Mouse (Mus musculus) hindbrain, postnatal 0 days (tissue): ENCODE results near the gene Tas1r3. TPM values are rescaled to one million over a fixed set of nuclear protein-coding genes. Genes with fewer than 3 reads are reported as not detected.
A peak's percentile ranks its signal among the peaks of the same experiment; 100 is the strongest.

ENCODE experiments used
- ATAC-seq: fragments of 200-750 bp; cut with Nextera tagmentation; 2 replicates; pipeline ENCODE4 v1.8.0; 2017; ENCODE audit warnings: mild to moderate bottlenecking, moderate TSS enrichment, moderate library complexity
- DNase-seq: peaks from one replicate; pipeline ENCODE4 v3.0.0-alpha.2; 2015; ENCODE audit warnings: low spot score
- H3K27ac ChIP-seq: fragments of 300-500 bp; sonication (generic); 2 replicates; pipeline ENCODE4 v1.5.1; 2014; ENCODE audit warnings: mild to moderate bottlenecking
- H3K27me3 ChIP-seq: fragments of 300-500 bp; sonication (generic); 2 replicates; pipeline ENCODE4 v1.6.1; 2014; ENCODE audit warnings: low read length, mixed read lengths; ENCODE audit not compliant: insufficient read depth
- H3K36me3 ChIP-seq: fragments of 300-500 bp; sonication (generic); 2 replicates; pipeline ENCODE4 v1.6.1; 2014; ENCODE audit warnings: low read length, mixed read lengths; ENCODE audit not compliant: insufficient read depth
- H3K4me1 ChIP-seq: fragments of 300-500 bp; sonication (generic); 2 replicates; pipeline ENCODE4 v1.6.1; 2014; ENCODE audit warnings: antibody characterized with exemption, low read length, mixed read lengths; ENCODE audit not compliant: insufficient read depth
- H3K4me2 ChIP-seq: fragments of 300-500 bp; sonication (generic); 2 replicates; pipeline ENCODE4 v1.6.1; 2014; ENCODE audit warnings: low read depth, mild to moderate bottlenecking, low read length, moderate library complexity, mixed read lengths
- H3K4me3 ChIP-seq: fragments of 300-500 bp; sonication (generic); 2 replicates; pipeline ENCODE4 v1.5.1; 2014; ENCODE audit warnings: low read length
- H3K9ac ChIP-seq: fragments of 300-500 bp; sonication (generic); replicated peaks from 2 replicates; pipeline ENCODE4 v1.6.1; 2014; ENCODE audit warnings: mild to moderate bottlenecking, low read length, moderate library complexity, mixed read lengths
- H3K9me3 ChIP-seq: fragments of 300-500 bp; sonication (generic); 2 replicates; pipeline ENCODE4 v1.6.1; 2016; ENCODE audit warnings: low read length, mixed read lengths
- CTCF ChIP-seq: IDR thresholded peaks from 2 replicates; pipeline ENCODE4 v1.5.1; 2016; ENCODE audit warnings: antibody characterized with exemption, control low read depth, low read depth
- WGBS: fragments of 180-500 bp; shearing (Covaris S2); extraction: QIAGEN DNeasy Blood & Tissue Kit; methylation state at CpG from one replicate; pipeline ENCODE4 v1.1.7; 2014; 5-methylcytosine and 5-hydroxymethylcytosine counted together
- polyA plus RNA-seq: library from polyadenylated mRNA; unstranded; fragments of >200 nt; fragmentation: Nextera tagmentation; extraction: Ambion mirVana; gene quantifications from 2 replicates; pipeline ENCODE4 v1.2.1, GENCODE M21; 2015
- total RNA-seq: library from RNA; depleted of rRNA; stranded (reverse); fragments of >200 nt; gene quantifications from 2 replicates; pipeline ENCODE4 v1.2.3, GENCODE M21; 2014

Gene Tas1r3
- total and polyA plus RNA-seq, 2 experiments from 2014 or later, result 0.13 to 1.5 TPM

DNA sequence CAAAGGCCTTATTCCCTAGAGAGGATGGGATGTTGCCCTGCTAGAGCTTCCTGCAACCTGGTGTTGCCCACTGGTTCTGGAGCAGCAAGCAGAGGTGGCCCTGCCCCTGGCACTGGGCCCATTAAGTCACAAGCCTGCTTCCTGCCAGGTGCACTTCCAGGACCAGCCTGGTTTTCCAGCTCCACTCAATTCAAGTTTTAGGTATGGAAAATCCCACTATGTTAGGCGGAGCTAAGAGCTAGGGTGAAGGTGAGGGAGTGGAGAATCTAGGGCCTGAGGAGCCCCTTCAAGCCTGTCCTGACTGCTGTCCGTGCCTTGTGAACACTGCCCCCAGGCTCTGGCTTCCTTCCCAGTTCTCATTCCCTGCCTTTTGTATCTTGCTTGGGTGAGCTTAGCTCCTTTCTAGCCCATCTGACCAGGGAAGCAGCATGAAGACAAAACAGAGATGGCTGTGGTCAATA is 11.2 kb downstream of the Tas1r3 start:
- ATAC-seq, result no peak
- H3K27ac ChIP-seq, result no peak overlapping the region
- H3K4me2 ChIP-seq, result no peak overlapping the region
- H3K27me3 ChIP-seq, result no peaks in the 10 kb centered on the region
- H3K4me1 ChIP-seq, result peaks cover 27% of the 10 kb centered on the region
- H3K36me3 ChIP-seq, result peaks cover 29% of the 10 kb centered on the region
- no peak overlapping the region for H3K4me3 ChIP-seq
- TF ChIP-seq CTCF, result no peak
- DNase-seq, result no peak
- no peak overlapping the region for H3K9ac ChIP-seq
- H3K9me3 ChIP-seq, result no peaks in the 10 kb centered on the region
- 52% methylated on average over 2 of the region's 2 CpGs for WGBS

- peaks cover 23% of the 10 kb centered on the region for H3K36me3 ChIP-seq
- H3K27me3 ChIP-seq, result no peaks in the 10 kb centered on the region
- no peaks in the 10 kb centered on the region for H3K9me3 ChIP-seq
- peaks cover 33% of the 10 kb centered on the region for H3K4me1 ChIP-seq
- DNase-seq, result no peak
- no peak overlapping the region for H3K9ac ChIP-seq
- no peak overlapping the region for H3K27ac ChIP-seq
- TF ChIP-seq CTCF, result no peak
- WGBS, result 95% methylated on average over 3 of the region's 3 CpGs
- no peak overlapping the region for H3K4me2 ChIP-seq
- ATAC-seq, result no peak
- H3K4me3 ChIP-seq, result no peak overlapping the region
Measured at GRCm38 (mm10) chr4:155851368-155851767, 11.8 kb downstream of the Tas1r3 start.

- Histone ChIP-seq H3K9ac (no peak overlapping the region), H3K36me3 (peaks cover 9% of the 10 kb centered on the region), H3K27me3 (no peaks in the 10 kb centered on the region), H3K27ac (no peak overlapping the region), H3K4me3 (no peak overlapping the region), H3K4me1 (peaks cover 35% of the 10 kb centered on the region), H3K9me3 (no peaks in the 10 kb centered on the region), H3K4me2 (0 out of 2 replicates have a peak overlapping the region, but pooled peaks have one; percentile 68)
- DNase-seq, result no peak
- no peak for TF ChIP-seq CTCF
- ATAC-seq, result no peak
- 84% methylated on average over 3 of the region's 3 CpGs for WGBS
Measured at GRCm38 (mm10) chr4:155849792-155850451, 13.2 kb downstream of the Tas1r3 start.

DNA sequence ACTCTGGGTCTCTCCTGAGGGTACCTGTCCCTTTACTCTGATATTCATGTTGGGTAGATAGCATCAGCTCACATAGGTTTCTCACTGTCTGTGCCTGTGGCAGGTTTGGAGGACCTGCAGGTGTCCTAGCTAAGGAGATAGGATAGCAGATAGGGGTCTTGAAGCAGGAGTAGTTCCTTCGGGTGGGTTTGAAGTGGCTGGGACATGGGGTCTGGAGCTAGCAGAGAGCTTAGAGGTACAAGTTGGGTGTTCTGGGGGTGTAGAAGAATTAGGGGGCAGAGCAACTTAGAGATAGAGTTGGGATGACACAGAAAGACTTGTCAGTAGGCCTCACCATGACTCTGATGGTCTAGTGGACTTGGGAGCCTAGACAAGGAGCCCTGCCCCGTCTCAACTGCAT is 13.8 kb downstream of the Tas1r3 start:
- no peak overlapping the region for H3K4me3 ChIP-seq
- 89% methylated on average over 2 of the region's 2 CpGs for WGBS
- ATAC-seq, result no peak

DNA sequence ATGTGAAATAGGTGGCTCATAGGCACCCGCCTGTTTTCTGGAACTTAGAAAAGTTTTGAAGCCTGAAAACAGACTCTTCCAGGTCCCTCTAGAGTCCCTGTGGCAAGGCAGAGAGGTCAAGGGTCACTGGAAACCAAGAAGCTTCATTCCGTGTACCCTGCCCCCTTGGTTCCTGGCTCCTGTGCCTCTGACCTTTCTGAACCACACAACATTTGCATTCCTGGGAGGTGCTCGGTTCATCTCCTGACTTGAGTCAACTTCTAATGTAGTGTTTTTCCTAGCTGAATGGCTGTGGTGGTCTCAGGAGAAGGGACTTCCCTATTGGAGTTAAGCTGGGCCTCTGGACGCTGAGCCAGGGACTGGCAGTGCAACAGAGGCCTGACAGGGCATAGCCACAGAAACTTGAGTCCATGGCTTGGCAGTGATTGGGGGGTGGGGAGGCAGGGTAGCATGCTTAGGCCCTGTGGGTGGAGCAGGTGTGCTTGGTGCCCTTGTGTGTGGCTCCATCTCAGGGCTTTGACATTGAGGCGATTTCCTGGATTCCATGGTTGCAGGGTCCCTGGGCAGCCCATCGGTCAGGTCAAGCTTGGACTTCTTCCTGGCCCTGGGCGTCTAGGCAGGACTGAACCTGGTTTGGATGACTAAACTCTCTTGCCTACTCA is 14.6 kb downstream of the Tas1r3 start:
- TF ChIP-seq CTCF, result no peak
- Histone ChIP-seq H3K27ac (no peak overlapping the region), H3K9ac (peak overlapping the region; percentile 87), H3K4me3 (peak overlapping the region; percentile 90), H3K9me3 (no peaks in the 10 kb centered on the region), H3K4me1 (peaks cover 35% of the 10 kb centered on the region), H3K36me3 (no peaks in the 10 kb centered on the region), H3K4me2 (peak overlapping the region; percentile 68), H3K27me3 (no peaks in the 10 kb centered on the region)
- no peak for ATAC-seq
- WGBS, result 54% methylated on average over 7 of the region's 7 CpGs
- DNase-seq, result no peak

More for the DNA sequence above, 13.8 kb downstream of the Tas1r3 start:
- no peak overlapping the region for H3K27ac ChIP-seq
- TF ChIP-seq CTCF, result no peak
- no peaks in the 10 kb centered on the region for H3K27me3 ChIP-seq
- H3K36me3 ChIP-seq, result 0 out of 2 replicates have a peak, but pooled peaks cover 4% of the 10 kb centered on the region
- no peaks in the 10 kb centered on the region for H3K9me3 ChIP-seq
- peak overlapping the region; percentile 68 for H3K4me2 ChIP-seq
- peaks cover 35% of the 10 kb centered on the region for H3K4me1 ChIP-seq
- no peak overlapping the region for H3K9ac ChIP-seq
- DNase-seq, result no peak

- ATAC-seq, result peak; percentile 50
- Histone ChIP-seq H3K9ac (peak overlapping the region; percentile 87), H3K4me2 (peak overlapping the region; percentile 68), H3K27me3 (no peaks in the 10 kb centered on the region), H3K27ac (peak overlapping the region; percentile 83), H3K36me3 (no peaks in the 10 kb centered on the region), H3K4me1 (peaks cover 35% of the 10 kb centered on the region), H3K9me3 (no peaks in the 10 kb centered on the region), H3K4me3 (peak overlapping the region; percentile 90)
- WGBS, result 1% methylated on average over 52 of the region's 69 CpGs
- peak; percentile 59 for DNase-seq
- TF ChIP-seq CTCF, result 0 out of 2 replicates have a peak, but pooled peaks have one; percentile 16
Measured at GRCm38 (mm10) chr4:155847591-155848352, 15.4 kb downstream of the Tas1r3 start.
